Mouse (Mus musculus) erythroblast, embryonic 14.5 days (primary cell): ENCODE measurements around the gene Gps1.

ENCODE experiments used
- GATA1 ChIP-seq: IDR thresholded peaks from 2 replicates; pipeline ENCODE4 v1.6.1; 2012; ENCODE audit warnings: low read length, inconsistent platforms, mixed read lengths
- TAL1 ChIP-seq: IDR thresholded peaks from 3 replicates; pipeline ENCODE4 v1.6.1; 2012; ENCODE audit warnings: low read length, inconsistent platforms, mixed read lengths

DNA sequence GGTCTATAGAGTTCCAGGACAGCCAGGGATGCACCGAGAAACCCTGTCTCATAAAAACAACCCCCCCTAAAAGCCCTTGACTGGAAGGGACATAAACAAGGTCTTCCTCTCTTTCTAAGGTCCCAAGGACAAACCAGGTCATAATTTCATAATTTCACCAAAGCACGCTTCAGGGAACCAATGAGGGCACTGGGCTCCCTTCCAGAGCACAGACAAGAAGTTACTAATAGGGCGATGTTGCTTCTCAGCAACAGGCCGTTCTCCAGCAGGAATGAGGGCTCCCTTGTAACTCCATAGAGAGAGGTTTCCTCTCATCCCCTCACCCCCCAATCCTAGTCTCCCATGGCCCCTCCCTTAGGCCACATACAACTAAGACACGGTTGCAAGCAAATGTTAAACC lies 43.1 kb upstream of the Gps1 start:
- TF ChIP-seq GATA1 (no peak), TAL1 (no peak)
